Mouse (Mus musculus): Measurements from ENCODE around the gene Slc4a3. TPM values are rescaled to one million over a fixed set of nuclear protein-coding genes. Genes with fewer than 3 reads are reported as not detected.

Gene Slc4a3
- polyA plus RNA-seq, 1 experiment from 2014 or later: 42.9 TPM

- peaks cover 79% of the 10 kb centered on the region for H3K36me3 ChIP-seq
- no peaks in the 10 kb centered on the region for H3K27me3 ChIP-seq
- 95% methylated on average over 7 of the region's 7 CpGs for WGBS
- no peak for ATAC-seq
- H3K27ac ChIP-seq: no peak overlapping the region
- no peak overlapping the region for H3K4me2 ChIP-seq (replicated peaks)
- H3K9ac ChIP-seq (replicated peaks): no peak overlapping the region
- H3K4me1 ChIP-seq (replicated peaks): peaks cover 16% of the 10 kb centered on the region
- H3K9me3 ChIP-seq: no peaks in the 10 kb centered on the region
- no peak overlapping the region for H3K4me3 ChIP-seq (replicated peaks)
These were observed 9.6 kb downstream of the Slc4a3 start for GRCm38 (mm10) chr1:75555680-75556079.

- H3K36me3 ChIP-seq: peaks cover 73% of the 10 kb centered on the region
- ATAC-seq: no peak
- H3K4me3 ChIP-seq (replicated peaks): no peak overlapping the region
- 93% methylated on average over 9 of the region's 9 CpGs for WGBS
- H3K9ac ChIP-seq (replicated peaks): no peak overlapping the region
- no peaks in the 10 kb centered on the region for H3K27me3 ChIP-seq
- peaks cover 16% of the 10 kb centered on the region for H3K4me1 ChIP-seq (replicated peaks)
- H3K9me3 ChIP-seq: no peaks in the 10 kb centered on the region
- no peak overlapping the region for H3K4me2 ChIP-seq (replicated peaks)
- H3K27ac ChIP-seq: no peak overlapping the region
These were observed 10.2 kb downstream of the Slc4a3 start for GRCm38 (mm10) chr1:75556143-75556781.

GRCm38 (mm10) chr1:75557041-75557440, 11.0 kb downstream of the Slc4a3 start:
- Histone ChIP-seq H3K27ac (no peak overlapping the region), H3K4me3 (replicated peaks) (no peak overlapping the region), H3K4me1 (replicated peaks) (peaks cover 21% of the 10 kb centered on the region), H3K36me3 (peaks cover 65% of the 10 kb centered on the region), H3K27me3 (no peaks in the 10 kb centered on the region), H3K9me3 (no peaks in the 10 kb centered on the region), H3K4me2 (replicated peaks) (no peak overlapping the region), H3K9ac (replicated peaks) (no peak overlapping the region)
- no peak for ATAC-seq
- WGBS: 84% methylated on average over 7 of the region's 7 CpGs

GRCm38 (mm10) chr1:75558388-75559178, 12.5 kb downstream of the Slc4a3 start:
- Histone ChIP-seq H3K27me3 (no peaks in the 10 kb centered on the region), H3K4me3 (replicated peaks) (no peak overlapping the region), H3K9me3 (peaks cover 3% of the 10 kb centered on the region; the same call in 1 of the 2 replicates), H3K4me1 (replicated peaks) (peaks cover 21% of the 10 kb centered on the region), H3K4me2 (replicated peaks) (no peak overlapping the region), H3K36me3 (peaks cover 50% of the 10 kb centered on the region), H3K9ac (replicated peaks) (no peak overlapping the region), H3K27ac (peak overlapping the region; percentile 64)
- ATAC-seq: peak; percentile 7; the same call in 1 of the 2 replicates
- 89% methylated on average over 18 of the region's 18 CpGs for WGBS

- 6% methylated on average over 17 of the region's 17 CpGs for WGBS
- H3K9me3 ChIP-seq: peaks cover 3% of the 10 kb centered on the region; the same call in 1 of the 2 replicates
- peak overlapping the region; percentile 40; the same call in 1 of the 2 replicates for H3K9ac ChIP-seq (replicated peaks)
- H3K4me2 ChIP-seq (replicated peaks): peak overlapping the region; percentile 43
- H3K4me1 ChIP-seq (replicated peaks): peaks cover 21% of the 10 kb centered on the region
- H3K36me3 ChIP-seq: peaks cover 42% of the 10 kb centered on the region
- H3K27ac ChIP-seq: peak overlapping the region; percentile 64
- no peaks in the 10 kb centered on the region for H3K27me3 ChIP-seq
- H3K4me3 ChIP-seq (replicated peaks): peak overlapping the region; percentile 11; the same call in 1 of the 2 replicates
- peak; percentile 95 for ATAC-seq
These were observed 13.3 kb downstream of the Slc4a3 start for GRCm38 (mm10) chr1:75559212-75559925.

GRCm38 (mm10) chr1:75560206-75560913, 14.3 kb downstream of the Slc4a3 start:
- Histone ChIP-seq H3K9ac (replicated peaks) (no peak overlapping the region), H3K4me1 (replicated peaks) (peaks cover 21% of the 10 kb centered on the region), H3K36me3 (peaks cover 32% of the 10 kb centered on the region), H3K4me3 (replicated peaks) (no peak overlapping the region), H3K4me2 (replicated peaks) (no peak overlapping the region), H3K27me3 (no peaks in the 10 kb centered on the region), H3K27ac (0 out of 2 replicates have a peak overlapping the region, but pooled peaks have one; percentile 25), H3K9me3 (peaks cover 3% of the 10 kb centered on the region; the same call in 1 of the 2 replicates)
- 0 out of 2 replicates have a peak, but pooled peaks have one; percentile 8 for ATAC-seq
- WGBS: 85% methylated on average over 12 of the region's 12 CpGs

GRCm38 (mm10) chr1:75561221-75561897, 15.3 kb downstream of the Slc4a3 start:
- Histone ChIP-seq H3K9ac (replicated peaks) (no peak overlapping the region), H3K9me3 (peaks cover 3% of the 10 kb centered on the region; the same call in 1 of the 2 replicates), H3K27me3 (no peaks in the 10 kb centered on the region), H3K4me3 (replicated peaks) (no peak overlapping the region), H3K36me3 (peaks cover 22% of the 10 kb centered on the region), H3K27ac (peak overlapping the region; percentile 32; the same call in 1 of the 2 replicates), H3K4me2 (replicated peaks) (no peak overlapping the region), H3K4me1 (replicated peaks) (peaks cover 21% of the 10 kb centered on the region)
- 52% methylated on average over 4 of the region's 4 CpGs for WGBS
- ATAC-seq: no peak

GRCm38 (mm10) chr1:75561898-75562238, 15.8 kb downstream of the Slc4a3 start:
- Histone ChIP-seq H3K9ac (replicated peaks) (no peak overlapping the region), H3K9me3 (peaks cover 3% of the 10 kb centered on the region; the same call in 1 of the 2 replicates), H3K27me3 (no peaks in the 10 kb centered on the region), H3K4me1 (replicated peaks) (peaks cover 21% of the 10 kb centered on the region), H3K4me2 (replicated peaks) (no peak overlapping the region), H3K4me3 (replicated peaks) (no peak overlapping the region), H3K27ac (peak overlapping the region; percentile 32; the same call in 1 of the 2 replicates), H3K36me3 (peaks cover 17% of the 10 kb centered on the region)
- no peak for ATAC-seq
- WGBS: 76% methylated on average over 1 of the region's 1 CpGs

- peaks cover 3% of the 10 kb centered on the region; the same call in 1 of the 2 replicates for H3K9me3 ChIP-seq
- H3K9ac ChIP-seq (replicated peaks): no peak overlapping the region
- 88% methylated on average over 2 of the region's 2 CpGs for WGBS
- H3K36me3 ChIP-seq: no peaks in the 10 kb centered on the region
- H3K27me3 ChIP-seq: no peaks in the 10 kb centered on the region
- no peak overlapping the region for H3K4me2 ChIP-seq (replicated peaks)
- no peak overlapping the region for H3K4me3 ChIP-seq (replicated peaks)
- no peak for ATAC-seq
- peaks cover 17% of the 10 kb centered on the region for H3K4me1 ChIP-seq (replicated peaks)
- H3K27ac ChIP-seq: no peak overlapping the region
These were observed 18.0 kb downstream of the Slc4a3 start for GRCm38 (mm10) chr1:75564102-75564501.

GRCm38 (mm10) chr1:75564916-75565315, 18.9 kb downstream of the Slc4a3 start:
- no peaks in the 10 kb centered on the region for H3K36me3 ChIP-seq
- 67% methylated on average over 5 of the region's 5 CpGs for WGBS
- ATAC-seq: no peak
- no peaks in the 10 kb centered on the region for H3K27me3 ChIP-seq
- peaks cover 3% of the 10 kb centered on the region; the same call in 1 of the 2 replicates for H3K9me3 ChIP-seq
- H3K4me1 ChIP-seq (replicated peaks): peaks cover 8% of the 10 kb centered on the region
- no peak overlapping the region for H3K4me2 ChIP-seq (replicated peaks)
- no peak overlapping the region for H3K9ac ChIP-seq (replicated peaks)
- H3K4me3 ChIP-seq (replicated peaks): no peak overlapping the region
- no peak overlapping the region for H3K27ac ChIP-seq

GRCm38 (mm10) chr1:75565616-75566015, 19.6 kb downstream of the Slc4a3 start:
- Histone ChIP-seq H3K4me2 (replicated peaks) (no peak overlapping the region), H3K27ac (no peak overlapping the region)
- 71% methylated on average over 9 of the region's 9 CpGs for WGBS

More at GRCm38 (mm10) chr1:75565616-75566015, 19.6 kb downstream of the Slc4a3 start:
- Histone ChIP-seq H3K4me3 (replicated peaks) (no peak overlapping the region), H3K27me3 (no peaks in the 10 kb centered on the region), H3K4me1 (replicated peaks) (peaks cover 4% of the 10 kb centered on the region; the same call in 1 of the 2 replicates), H3K9ac (replicated peaks) (no peak overlapping the region), H3K36me3 (no peaks in the 10 kb centered on the region), H3K9me3 (peaks cover 3% of the 10 kb centered on the region; the same call in 1 of the 2 replicates)
- ATAC-seq: no peak

Measured in midbrain, embryonic 13.5 days (tissue).